Mouse (Mus musculus): Measurements from ENCODE around the gene Tacc3. TPM values are rescaled to one million over a fixed set of nuclear protein-coding genes. Genes with fewer than 3 reads are reported as not detected.

Tacc3 gene
- polyA plus RNA-seq, 1 experiment from 2014 or later = 265 TPM

- H3K9ac ChIP-seq = no peak overlapping the region
- H3K27me3 ChIP-seq = 0 out of 2 replicates have a peak, but pooled peaks cover 4% of the 10 kb centered on the region
- no peak for ATAC-seq (ENCODE audit: low FRiP score)
- WGBS = 88% methylated on average over 3 of the region's 3 CpGs
- no peak overlapping the region for H3K4me2 ChIP-seq
- H3K4me1 ChIP-seq = peaks cover 8% of the 10 kb centered on the region
- H3K36me3 ChIP-seq (replicated peaks) = peaks cover 30% of the 10 kb centered on the region
- no peak overlapping the region for H3K27ac ChIP-seq
- H3K4me3 ChIP-seq (replicated peaks) = no peak overlapping the region
- no peaks in the 10 kb centered on the region for H3K9me3 ChIP-seq
These were observed 22.6 kb upstream of the Tacc3 start for GRCm38 (mm10) chr5:33635361-33635760.

GRCm38 (mm10) chr5:33637606-33638350, 20.1 kb upstream of the Tacc3 start:
- Histone ChIP-seq H3K4me1 (no peaks in the 10 kb centered on the region), H3K36me3 (replicated peaks) (peaks cover 51% of the 10 kb centered on the region), H3K4me3 (replicated peaks) (no peak overlapping the region), H3K4me2 (no peak overlapping the region), H3K9ac (no peak overlapping the region), H3K27ac (no peak overlapping the region), H3K27me3 (no peaks in the 10 kb centered on the region), H3K9me3 (no peaks in the 10 kb centered on the region)
- WGBS = 87% methylated on average over 3 of the region's 3 CpGs
- ATAC-seq (ENCODE audit: low FRiP score) = no peak

- Histone ChIP-seq H3K9ac (no peak overlapping the region), H3K9me3 (no peaks in the 10 kb centered on the region), H3K36me3 (replicated peaks) (peaks cover 61% of the 10 kb centered on the region), H3K4me2 (no peak overlapping the region), H3K4me3 (replicated peaks) (no peak overlapping the region), H3K27ac (no peak overlapping the region), H3K27me3 (no peaks in the 10 kb centered on the region), H3K4me1 (no peaks in the 10 kb centered on the region)
- 75% methylated on average over 4 of the region's 4 CpGs for WGBS
- no peak for ATAC-seq (ENCODE audit: low FRiP score)
These were observed 19.1 kb upstream of the Tacc3 start for GRCm38 (mm10) chr5:33638826-33639225.

- Histone ChIP-seq H3K27ac (no peak overlapping the region), H3K4me2 (no peak overlapping the region), H3K27me3 (no peaks in the 10 kb centered on the region), H3K9ac (no peak overlapping the region), H3K36me3 (replicated peaks) (peaks cover 73% of the 10 kb centered on the region), H3K4me1 (no peaks in the 10 kb centered on the region), H3K4me3 (replicated peaks) (no peak overlapping the region), H3K9me3 (no peaks in the 10 kb centered on the region)
- WGBS = 40% methylated on average over 3 of the region's 3 CpGs
- no peak for ATAC-seq (ENCODE audit: low FRiP score)
These were observed 17.3 kb upstream of the Tacc3 start for GRCm38 (mm10) chr5:33640652-33641051.

- H3K9ac ChIP-seq = peak overlapping the region; percentile 76
- H3K27me3 ChIP-seq = no peaks in the 10 kb centered on the region
- no peaks in the 10 kb centered on the region for H3K9me3 ChIP-seq
- H3K4me3 ChIP-seq (replicated peaks) = peak overlapping the region; percentile 69
- H3K27ac ChIP-seq = peak overlapping the region; percentile 96
- H3K4me1 ChIP-seq = peaks cover 28% of the 10 kb centered on the region
- H3K4me2 ChIP-seq = peak overlapping the region; percentile 70
- WGBS = 12% methylated on average over 2 of the region's 2 CpGs
- ATAC-seq (ENCODE audit: low FRiP score) = no peak
- H3K36me3 ChIP-seq (replicated peaks) = peaks cover 53% of the 10 kb centered on the region
These were observed 6.9 kb upstream of the Tacc3 start for GRCm38 (mm10) chr5:33651017-33651416.

GRCm38 (mm10) chr5:33651541-33651920, 6.4 kb upstream of the Tacc3 start:
- peaks cover 33% of the 10 kb centered on the region for H3K4me1 ChIP-seq
- peak overlapping the region; percentile 76 for H3K9ac ChIP-seq
- H3K9me3 ChIP-seq = no peaks in the 10 kb centered on the region
- H3K27me3 ChIP-seq = no peaks in the 10 kb centered on the region
- peaks cover 48% of the 10 kb centered on the region for H3K36me3 ChIP-seq (replicated peaks)
- 1% methylated on average over 11 of the region's 11 CpGs for WGBS
- no peak; the same call in 1 of the 2 replicates for ATAC-seq (ENCODE audit: low FRiP score)
- peak overlapping the region; percentile 69 for H3K4me3 ChIP-seq (replicated peaks)
- peak overlapping the region; percentile 70 for H3K4me2 ChIP-seq
- H3K27ac ChIP-seq = peak overlapping the region; percentile 96

- H3K4me3 ChIP-seq (replicated peaks) = peak within 1 kb of the TSS; percentile 69
- H3K4me2 ChIP-seq = peak within 1 kb of the TSS; percentile 70
- H3K27me3 ChIP-seq = no peaks in the 10 kb centered on the region
- peak within 1 kb of the TSS; percentile 96 for H3K27ac ChIP-seq
- H3K9me3 ChIP-seq = no peaks in the 10 kb centered on the region
- peak within 1 kb of the TSS; percentile 76 for H3K9ac ChIP-seq
- WGBS = under 1% methylated on average over 80 of the region's 82 CpGs
- ATAC-seq (ENCODE audit: low FRiP score) = peak; percentile 96
- H3K4me1 ChIP-seq = peaks cover 39% of the 10 kb centered on the region
- H3K36me3 ChIP-seq (replicated peaks) = peaks cover 43% of the 10 kb centered on the region
These were observed 5.8 kb upstream of the Tacc3 start, which contains the start of gene Slbp for GRCm38 (mm10) chr5:33651921-33652782. Gene Slbp, minus strand, starts transcription at chr5:33652574.

GRCm38 (mm10) chr5:33652783-33653173, 5.2 kb upstream of the Tacc3 start:
- peaks cover 36% of the 10 kb centered on the region for H3K36me3 ChIP-seq (replicated peaks)
- H3K27ac ChIP-seq = peak overlapping the region; percentile 96
- peak overlapping the region; percentile 76 for H3K9ac ChIP-seq
- peak overlapping the region; percentile 70 for H3K4me2 ChIP-seq
- peak; percentile 47 for ATAC-seq (ENCODE audit: low FRiP score)
- no peaks in the 10 kb centered on the region for H3K27me3 ChIP-seq
- peaks cover 41% of the 10 kb centered on the region for H3K4me1 ChIP-seq
- H3K4me3 ChIP-seq (replicated peaks) = peak overlapping the region; percentile 69
- no peaks in the 10 kb centered on the region for H3K9me3 ChIP-seq
- 3% methylated on average over 9 of the region's 9 CpGs for WGBS

- H3K9ac ChIP-seq = no peak overlapping the region
- WGBS = 91% methylated on average over 13 of the region's 13 CpGs
These were observed 3.5 kb upstream of the Tacc3 start for GRCm38 (mm10) chr5:33654424-33654823.

GRCm38 (mm10) chr5:33655251-33655840, 2.6 kb upstream of the Tacc3 start:
- no peak overlapping the region for H3K9ac ChIP-seq
- no peak overlapping the region for H3K27ac ChIP-seq
- no peak overlapping the region for H3K4me3 ChIP-seq (replicated peaks)
- no peaks in the 10 kb centered on the region for H3K9me3 ChIP-seq
- peaks cover 49% of the 10 kb centered on the region for H3K4me1 ChIP-seq
- no peak overlapping the region for H3K4me2 ChIP-seq
- no peak for ATAC-seq (ENCODE audit: low FRiP score)
- H3K27me3 ChIP-seq = no peaks in the 10 kb centered on the region
- WGBS = 94% methylated on average over 10 of the region's 10 CpGs
- peaks cover 23% of the 10 kb centered on the region for H3K36me3 ChIP-seq (replicated peaks)

More at GRCm38 (mm10) chr5:33654424-33654823, 3.5 kb upstream of the Tacc3 start:
- no peak for ATAC-seq (ENCODE audit: low FRiP score)
- Histone ChIP-seq H3K4me2 (no peak overlapping the region), H3K4me1 (peaks cover 48% of the 10 kb centered on the region), H3K36me3 (replicated peaks) (peaks cover 25% of the 10 kb centered on the region), H3K27me3 (no peaks in the 10 kb centered on the region), H3K9me3 (no peaks in the 10 kb centered on the region), H3K4me3 (replicated peaks) (no peak overlapping the region), H3K27ac (no peak overlapping the region)

- peaks cover 39% of the 10 kb centered on the region for H3K4me1 ChIP-seq
These were observed 1.2 kb upstream of the Tacc3 start for GRCm38 (mm10) chr5:33656739-33657138.

GRCm38 (mm10) chr5:33657251-33657786, 609 bp upstream of the Tacc3 start:
- peak overlapping the region; percentile 91 for H3K27ac ChIP-seq
- no peaks in the 10 kb centered on the region for H3K27me3 ChIP-seq
- H3K9ac ChIP-seq = peak overlapping the region; percentile 86
- H3K36me3 ChIP-seq (replicated peaks) = peaks cover 42% of the 10 kb centered on the region
- no peaks in the 10 kb centered on the region for H3K9me3 ChIP-seq
- 1% methylated on average over 32 of the region's 32 CpGs for WGBS
- peak overlapping the region; percentile 97 for H3K4me2 ChIP-seq
- peaks cover 39% of the 10 kb centered on the region for H3K4me1 ChIP-seq
- peak overlapping the region; percentile 72 for H3K4me3 ChIP-seq (replicated peaks)
- peak; percentile 45 for ATAC-seq (ENCODE audit: low FRiP score)

More at GRCm38 (mm10) chr5:33656739-33657138, 1.2 kb upstream of the Tacc3 start:
- H3K27me3 ChIP-seq = no peaks in the 10 kb centered on the region
- peaks cover 37% of the 10 kb centered on the region for H3K36me3 ChIP-seq (replicated peaks)
- peak overlapping the region; percentile 97 for H3K4me2 ChIP-seq
- WGBS = 43% methylated on average over 1 of the region's 1 CpGs
- peak overlapping the region; percentile 72 for H3K4me3 ChIP-seq (replicated peaks)
- 0 out of 2 replicates have a peak overlapping the region, but pooled peaks have one; percentile 91 for H3K27ac ChIP-seq
- no peaks in the 10 kb centered on the region for H3K9me3 ChIP-seq
- H3K9ac ChIP-seq = peak overlapping the region; percentile 86
- no peak for ATAC-seq (ENCODE audit: low FRiP score)

All from forebrain, embryonic 12.5 days (tissue).